Mouse (Mus musculus) right cerebral cortex, postnatal 14 days (tissue): ENCODE data around the gene Taf3.

Source experiments
- DNase-seq: peaks from one replicate; pipeline ENCODE4 v3.0.0; 2022

Gene Taf3

DNA sequence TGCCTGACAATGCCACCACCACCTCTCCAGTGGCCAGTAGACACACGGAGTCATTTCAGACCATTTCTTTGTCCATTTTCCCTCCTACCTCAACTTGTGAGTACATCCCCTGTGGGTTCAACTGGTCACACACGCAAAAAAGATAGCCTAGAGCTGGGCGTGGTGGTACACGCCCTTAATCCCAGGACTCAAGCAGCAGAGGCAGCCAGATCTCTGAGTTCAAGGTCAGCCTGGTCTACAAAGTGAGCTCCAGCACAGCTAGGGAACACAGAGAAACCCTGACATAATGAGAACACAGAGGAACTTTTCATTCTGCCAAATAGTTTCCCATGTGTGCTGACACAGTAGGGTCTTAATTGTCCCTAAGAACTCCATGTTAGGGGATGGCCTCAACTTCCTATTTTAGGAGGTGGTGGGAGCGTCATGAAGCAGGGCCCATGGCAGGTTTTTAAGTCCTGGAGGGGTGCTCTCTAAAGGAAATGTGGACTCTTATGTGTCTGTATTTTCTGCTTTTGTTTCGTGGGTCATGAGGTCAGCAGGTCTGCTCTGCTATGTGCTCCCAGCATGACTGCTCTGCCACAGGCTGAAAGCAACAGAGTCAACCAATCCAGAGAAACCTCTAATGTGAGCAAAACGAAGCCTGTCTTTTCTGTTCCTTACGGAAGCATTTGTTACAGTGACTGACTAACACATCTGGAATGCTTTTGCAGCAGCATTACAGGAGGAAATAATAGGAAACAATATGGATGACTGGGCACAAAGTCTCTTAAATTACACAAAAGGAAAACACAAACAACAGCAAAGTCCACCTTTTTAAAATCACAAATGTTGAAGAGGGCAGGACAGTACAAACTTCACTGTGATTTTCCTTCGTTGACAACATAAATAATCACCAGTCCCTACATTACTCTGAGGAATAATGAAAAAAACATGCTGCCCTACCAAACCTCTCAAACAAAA, 92.5 kb downstream of the Taf3 start:
- DNase-seq: no peak

DNA sequence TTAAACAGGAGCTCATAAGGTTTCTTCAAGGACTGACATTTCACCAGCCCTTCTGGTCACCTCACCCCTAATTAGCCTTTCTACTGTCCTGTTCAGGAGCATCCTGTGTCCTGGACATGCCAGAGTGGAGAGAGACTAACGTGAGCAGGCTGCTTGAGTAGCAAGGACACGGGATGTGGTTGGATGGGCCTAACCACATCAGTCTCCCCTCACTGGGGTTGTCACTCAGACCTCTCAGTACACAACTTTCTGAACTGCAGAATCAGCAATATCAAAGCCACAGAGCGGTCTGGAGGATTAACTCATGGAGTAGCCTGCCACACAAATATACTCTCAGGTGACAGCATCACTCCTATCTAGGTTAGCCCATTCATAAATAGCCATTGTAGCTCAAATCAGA, 101.7 kb downstream of the Taf3 start:
- no peak for DNase-seq

DNA sequence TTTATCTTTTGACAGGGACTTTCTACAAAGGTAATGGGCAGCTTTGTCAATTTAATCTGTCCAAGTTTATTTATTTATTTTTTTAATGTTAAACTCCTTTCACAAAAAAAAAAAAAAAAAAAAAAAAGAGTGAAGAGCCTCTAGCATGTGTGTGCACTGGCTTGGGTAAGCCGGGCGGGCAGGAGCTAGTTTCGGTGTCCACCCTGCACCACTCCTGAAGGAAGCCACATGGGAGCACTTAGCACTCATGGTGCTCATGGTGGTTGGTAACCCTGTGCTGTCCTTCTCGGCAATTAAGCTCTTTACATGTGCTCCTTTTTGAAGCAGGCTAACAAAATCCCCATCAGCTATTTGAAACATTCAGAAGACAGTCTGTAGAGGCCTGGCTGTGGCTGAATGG, 102.8 kb downstream of the Taf3 start:
- DNase-seq: no peak

DNA sequence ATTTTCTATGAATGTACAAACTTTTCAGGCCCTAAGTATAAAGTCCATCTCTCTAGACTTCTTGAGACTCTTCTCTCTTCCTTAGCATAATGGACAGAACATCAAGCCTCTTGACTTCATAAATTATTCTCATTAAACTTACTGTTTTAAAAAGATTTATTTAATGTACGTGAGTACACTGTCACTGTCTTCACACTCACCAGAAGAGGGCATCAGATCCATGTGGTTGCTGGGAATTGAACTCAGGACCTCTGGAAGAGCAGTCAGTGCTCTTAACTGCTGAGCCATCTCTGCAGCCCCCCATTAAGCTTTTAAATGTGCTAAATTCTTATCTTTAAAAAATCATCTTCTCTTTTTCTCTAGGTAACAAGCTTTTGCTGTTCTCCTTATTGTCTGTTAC, 105.4 kb downstream of the Taf3 start:
- no peak for DNase-seq

DNA sequence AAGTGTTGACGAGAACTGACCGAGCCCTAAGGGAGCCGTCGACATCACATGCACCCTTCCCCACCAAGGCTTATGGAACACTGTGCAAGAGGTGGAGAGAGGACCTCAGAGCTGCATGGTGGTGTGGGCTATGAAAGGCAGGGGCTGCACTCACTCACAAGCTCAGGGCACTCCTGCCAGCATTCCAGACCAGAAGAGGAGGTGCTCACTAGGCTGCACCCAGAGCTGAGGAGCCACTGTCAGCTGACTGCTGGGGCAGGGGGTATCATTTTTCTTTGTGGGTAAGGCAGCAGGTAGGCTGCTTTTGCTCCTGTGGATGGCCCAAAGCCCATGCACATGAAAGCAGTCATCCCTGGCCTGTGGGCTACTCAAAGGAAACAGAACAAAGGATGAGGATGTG, 109.1 kb downstream of the Taf3 start:
- no peak for DNase-seq

DNA sequence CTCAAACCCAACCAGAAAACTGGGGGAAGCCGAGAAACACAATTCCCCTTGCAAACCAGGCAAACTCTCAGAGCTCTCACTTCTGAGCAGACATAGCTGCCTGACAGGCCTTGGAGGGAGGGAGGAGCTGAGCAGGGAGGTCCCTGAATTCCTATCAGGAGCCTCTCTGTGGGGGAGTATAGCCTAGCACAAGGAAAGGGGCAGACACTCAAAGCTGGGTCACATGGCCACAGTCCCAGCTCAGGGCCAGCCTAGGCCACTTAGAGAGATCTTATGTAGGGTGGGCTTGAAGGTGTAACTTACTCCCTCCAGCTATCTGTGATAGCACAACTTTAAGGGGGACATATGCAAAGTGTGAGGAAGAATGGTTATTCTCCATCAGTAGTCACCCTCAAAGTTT, 112.4 kb downstream of the Taf3 start:
- no peak for DNase-seq

DNA sequence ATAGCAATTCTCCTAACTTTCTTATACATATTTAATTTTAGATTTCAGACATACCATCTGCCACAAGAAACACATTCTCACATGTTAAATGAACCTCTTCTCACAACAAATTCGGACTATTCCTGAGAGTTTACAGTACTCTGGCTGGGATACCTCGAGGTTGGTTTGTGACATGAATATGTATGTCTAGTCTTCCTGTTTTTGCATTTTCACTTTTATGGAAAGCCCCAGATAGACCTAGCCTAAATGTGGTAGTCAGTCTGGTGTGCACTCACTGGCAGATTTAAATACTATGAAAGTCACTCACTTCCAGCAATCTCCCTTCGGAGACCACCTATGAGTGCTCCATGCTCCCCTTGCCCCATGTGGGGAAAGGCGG, 121.5 kb downstream of the Taf3 start:
- no peak for DNase-seq

DNA sequence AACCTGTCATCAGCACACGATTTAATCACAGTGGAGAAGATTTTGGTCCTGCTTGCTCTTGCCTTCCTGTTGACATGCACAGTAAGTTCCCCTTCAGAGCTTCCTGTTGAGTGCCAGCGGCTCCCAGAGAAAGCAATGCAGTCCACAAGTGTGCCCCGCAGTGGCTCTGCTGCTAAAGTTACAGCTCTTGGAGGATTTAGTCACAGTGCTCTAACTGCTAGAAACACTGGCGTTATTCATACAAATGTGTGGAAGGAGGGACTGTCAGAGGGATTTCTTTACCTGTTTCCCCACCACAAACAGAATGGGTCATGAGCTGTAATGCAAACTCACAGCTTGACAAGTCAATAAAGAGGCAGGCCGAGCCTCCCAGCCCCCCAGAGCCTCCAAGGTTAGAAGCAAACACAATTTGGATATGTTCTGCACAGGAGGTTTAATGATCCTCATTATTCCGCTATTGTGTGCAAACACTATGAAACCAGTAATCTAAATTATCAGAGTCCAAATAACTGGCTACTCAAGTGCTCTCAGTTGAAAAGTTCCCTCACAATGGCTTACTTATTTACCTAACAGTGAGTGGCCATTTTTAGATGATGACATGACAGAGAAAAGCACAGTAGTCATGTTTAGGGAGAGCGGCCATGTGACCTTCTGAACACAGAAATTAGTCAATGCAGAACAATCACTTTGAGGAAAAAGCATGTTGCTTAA, 122.0 kb downstream of the Taf3 start:
- DNase-seq: no peak

DNA sequence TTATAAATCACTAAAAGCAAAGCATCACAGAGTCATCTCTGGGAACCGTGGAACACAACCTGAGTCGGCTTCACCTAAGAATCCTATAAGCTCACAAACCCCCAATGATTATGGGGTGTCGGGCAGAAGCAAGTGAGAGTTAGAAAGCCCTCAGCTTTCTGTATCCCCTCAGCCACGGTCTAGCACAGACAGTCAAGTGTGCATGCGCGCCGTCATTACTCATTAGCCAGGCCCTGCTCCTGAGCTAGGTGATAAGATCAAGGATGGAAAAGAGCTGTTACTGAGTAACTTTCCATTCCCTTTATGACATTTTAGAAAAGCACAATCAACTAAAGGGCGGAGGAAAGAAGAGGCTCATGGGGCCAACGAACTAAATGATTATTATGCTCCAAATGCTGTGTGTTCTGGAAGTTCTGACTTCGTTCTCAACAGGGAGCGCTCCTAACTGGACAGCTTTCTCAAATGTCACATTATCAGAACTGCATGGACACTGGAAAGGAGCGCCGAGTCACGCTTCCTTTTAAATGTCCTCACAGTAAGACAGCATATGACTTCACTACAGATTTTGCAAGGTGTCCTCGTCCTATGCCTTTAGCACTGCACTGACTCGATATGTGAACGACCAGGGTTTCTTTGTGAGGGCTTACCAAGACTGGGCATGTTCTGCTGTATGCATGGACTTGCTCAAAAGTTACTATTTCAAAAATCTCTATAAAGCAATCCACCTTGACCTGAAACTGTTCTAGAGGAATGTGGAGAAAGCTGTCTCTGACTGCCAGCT, 129.5 kb downstream of the Taf3 start:
- DNase-seq: no peak

DNA sequence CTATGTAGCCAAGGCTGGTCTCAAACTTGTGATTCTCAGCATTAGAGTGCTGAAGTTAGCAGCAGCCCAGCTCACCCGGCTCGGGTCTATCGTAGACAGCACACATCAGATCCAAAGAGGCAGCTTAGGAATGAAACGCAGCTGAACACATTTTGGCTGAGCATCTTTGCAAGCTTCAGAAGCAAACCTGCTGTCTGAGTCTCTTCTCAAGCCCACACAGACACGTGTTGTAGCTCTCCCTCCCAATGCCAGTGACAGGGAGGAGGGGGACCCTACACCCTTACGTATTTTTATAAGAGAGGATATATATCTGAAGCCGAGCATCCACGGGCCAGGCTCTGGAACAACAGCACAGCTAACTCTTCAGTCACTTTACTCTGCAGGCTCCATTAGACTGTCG, 130.8 kb downstream of the Taf3 start:
- DNase-seq: no peak

DNA sequence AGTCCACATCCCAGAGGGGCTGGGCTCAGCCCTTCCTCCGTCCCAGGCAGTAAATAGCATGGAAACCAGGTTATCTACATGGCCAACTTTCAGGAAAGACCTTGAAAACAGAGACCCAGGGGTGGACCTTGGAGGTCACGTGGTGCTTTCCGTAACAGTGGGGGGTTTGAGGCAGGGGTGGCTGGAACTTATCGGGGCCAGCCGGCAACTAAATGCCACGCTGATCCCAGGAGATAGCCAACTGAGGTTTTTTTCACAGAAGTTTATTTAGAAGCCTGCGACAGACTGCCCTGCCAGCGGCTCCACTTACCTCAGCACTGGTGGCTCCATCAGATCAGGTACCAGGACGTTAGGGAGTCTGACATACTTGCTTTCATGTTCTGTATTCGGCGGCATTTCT, 142.4 kb downstream of the Taf3 start:
- no peak for DNase-seq

DNA sequence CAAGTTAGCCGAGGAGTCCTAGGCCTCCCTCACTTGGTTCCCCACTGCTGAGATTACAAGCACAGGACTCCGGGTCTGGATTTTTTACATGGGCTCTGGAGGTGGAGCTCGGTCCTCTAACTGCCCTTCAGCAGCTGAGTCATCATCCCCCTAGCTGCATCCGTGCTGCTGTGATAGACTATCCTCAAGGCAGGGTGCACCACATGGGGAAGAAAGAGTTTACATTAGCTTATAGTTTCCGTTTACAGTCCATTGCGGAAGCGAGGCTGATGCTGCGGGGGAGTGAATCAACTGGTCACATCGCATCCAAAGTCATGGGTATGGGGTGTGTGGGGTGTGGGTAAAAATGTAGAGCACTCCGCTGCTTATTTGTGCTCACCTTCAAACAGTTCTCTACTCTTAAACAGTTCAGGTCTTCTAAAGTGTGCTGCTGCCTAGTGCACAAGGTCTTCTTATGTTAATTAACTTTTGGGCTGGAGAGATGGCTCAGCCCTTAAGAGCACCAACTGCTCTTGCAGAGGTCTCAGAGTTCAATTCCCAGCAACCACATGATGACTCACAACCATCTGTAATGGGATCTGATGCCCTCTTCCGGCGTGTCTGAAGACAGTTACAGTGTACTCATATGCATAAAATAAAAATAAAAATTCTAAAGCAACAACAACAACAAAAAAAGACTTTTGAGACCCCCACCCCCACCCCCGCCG, 144.4 kb downstream of the Taf3 start:
- DNase-seq: no peak

DNA sequence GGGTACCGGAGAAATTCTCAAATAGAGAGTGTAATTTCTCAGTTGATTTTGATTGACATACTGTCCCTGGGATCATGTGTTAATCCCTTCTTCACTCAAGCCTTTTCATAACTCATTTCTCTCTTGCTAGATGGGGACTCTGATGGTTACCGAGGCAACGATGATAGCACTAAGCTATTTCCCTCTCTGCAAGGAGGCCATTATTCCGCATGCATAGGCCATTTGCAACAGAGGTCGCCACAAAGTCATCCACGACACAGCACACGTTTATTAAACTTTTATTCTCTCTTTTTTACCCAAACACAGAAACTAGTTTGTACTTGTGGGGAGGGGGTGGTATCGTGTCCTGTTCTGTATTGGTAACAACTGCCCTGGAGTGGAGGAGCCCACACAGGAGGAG, 150.6 kb downstream of the Taf3 start:
- no peak for DNase-seq

DNA sequence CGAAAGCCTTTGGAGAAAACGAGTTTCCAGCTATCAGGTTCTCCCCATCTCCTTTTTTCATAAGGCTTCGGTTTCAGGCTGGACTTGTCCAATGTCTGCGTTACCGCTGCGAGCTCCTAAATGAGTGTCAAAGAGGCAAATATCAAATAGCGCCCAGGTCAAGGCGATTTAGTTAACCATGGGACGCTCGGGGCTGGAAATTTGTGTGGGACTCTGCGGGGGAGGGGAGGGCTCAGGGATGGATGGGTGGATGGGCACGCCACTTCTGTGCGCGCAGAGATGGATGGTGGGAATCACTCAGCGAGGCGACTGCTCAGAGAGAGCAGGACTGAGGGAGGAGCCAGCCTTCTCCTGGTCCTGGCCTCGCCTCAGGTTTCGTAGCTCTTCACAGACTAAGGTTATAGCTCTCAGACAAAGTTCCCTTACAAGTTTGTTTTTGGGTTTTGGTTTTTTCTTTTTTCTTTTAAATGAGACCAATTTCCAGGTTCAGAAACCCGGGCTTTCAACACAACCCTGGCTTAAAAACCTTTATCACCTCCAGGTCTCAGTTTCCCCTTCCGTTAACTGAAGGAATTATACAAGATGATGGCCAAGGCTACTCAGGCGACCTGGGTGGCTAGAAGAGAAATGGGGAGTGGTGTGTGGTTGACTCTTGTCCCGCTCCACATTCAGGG, 152.2 kb downstream of the Taf3 start:
- DNase-seq: no peak

DNA sequence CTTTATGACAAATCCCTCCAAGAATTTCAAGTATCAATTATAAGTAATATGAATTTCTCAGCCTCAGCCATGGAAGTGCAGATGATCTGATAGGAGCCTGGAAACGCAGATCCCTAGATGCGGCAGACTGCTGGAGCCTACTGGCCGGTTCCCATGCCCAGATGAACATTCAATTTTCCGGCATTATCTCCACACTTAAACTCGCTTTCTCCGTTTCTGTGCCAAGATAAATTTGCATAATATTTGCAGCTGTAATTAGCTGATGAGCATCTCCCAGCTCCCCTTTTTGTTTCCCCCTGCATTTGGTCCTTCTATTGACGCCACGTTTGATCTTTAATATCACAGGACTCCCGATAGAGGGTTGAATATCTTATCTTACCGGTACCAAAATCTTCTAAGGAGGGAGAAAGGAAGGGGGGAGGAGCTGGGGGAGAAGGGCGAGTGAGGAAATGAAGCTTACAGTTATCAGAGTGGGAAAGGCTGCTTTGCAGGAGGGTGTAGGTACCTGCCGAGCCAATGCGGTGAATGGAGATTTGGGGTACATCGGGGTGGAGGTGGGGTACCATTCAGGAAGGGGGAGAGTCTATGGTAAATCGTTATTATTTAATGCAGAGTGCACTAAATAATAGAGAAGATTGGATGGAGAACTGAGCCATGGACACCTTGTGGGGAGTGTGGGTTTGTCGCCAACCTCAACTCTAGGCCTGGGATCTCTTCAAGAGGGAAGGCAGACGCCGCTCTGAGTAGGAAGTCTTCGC, 153.4 kb downstream of the Taf3 start:
- DNase-seq: no peak

DNA sequence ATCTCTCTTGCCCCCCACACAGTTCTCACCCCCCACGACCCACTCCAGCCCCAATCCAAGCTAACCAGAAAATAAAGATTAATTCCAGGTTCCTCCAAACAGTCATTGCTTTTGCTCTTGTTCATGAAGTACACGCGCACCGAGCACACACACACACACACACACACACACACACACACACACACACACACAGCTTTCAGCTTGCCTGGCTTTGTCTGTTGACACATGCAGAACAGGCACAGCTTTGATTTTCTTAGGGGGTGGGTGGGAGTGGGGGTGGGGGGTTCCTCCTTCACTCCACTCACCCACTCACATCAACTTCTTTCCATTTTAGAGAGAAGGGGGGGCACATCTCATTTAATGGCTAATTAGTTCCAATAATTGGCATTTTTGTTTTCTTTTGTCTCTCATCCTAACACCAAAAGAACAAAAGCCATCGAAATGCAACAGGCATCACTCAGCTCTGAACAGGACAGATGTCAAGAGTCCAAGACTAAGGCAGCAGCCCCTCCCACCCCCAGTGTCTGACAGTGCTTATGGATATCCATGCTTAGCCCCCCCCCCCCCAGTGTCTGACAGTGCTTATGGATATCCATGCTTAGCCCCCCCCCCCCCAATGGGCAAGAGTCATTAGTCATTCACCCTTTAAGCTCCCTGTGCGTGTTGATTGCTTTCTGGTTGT, 155.0 kb downstream of the Taf3 start:
- DNase-seq: no peak

DNA sequence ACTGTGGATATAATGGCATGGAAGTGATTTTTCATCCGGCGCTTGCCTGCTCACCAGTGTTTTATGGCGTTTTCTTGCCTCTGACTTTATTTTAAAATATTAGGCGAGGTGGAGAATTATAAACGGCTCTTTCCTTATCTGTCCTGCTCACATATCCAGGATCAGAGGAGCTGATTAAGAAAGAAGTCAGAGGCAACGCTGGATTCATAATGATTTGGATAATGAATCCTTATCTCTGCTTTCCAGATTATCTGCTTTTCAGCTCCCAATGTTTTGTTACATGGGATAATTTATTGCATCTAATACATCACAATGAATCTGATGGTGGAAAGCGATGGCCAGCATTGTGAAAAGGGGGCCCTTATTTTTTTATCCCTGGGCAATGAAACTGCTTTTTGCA, 155.9 kb downstream of the Taf3 start:
- DNase-seq: no peak

DNA sequence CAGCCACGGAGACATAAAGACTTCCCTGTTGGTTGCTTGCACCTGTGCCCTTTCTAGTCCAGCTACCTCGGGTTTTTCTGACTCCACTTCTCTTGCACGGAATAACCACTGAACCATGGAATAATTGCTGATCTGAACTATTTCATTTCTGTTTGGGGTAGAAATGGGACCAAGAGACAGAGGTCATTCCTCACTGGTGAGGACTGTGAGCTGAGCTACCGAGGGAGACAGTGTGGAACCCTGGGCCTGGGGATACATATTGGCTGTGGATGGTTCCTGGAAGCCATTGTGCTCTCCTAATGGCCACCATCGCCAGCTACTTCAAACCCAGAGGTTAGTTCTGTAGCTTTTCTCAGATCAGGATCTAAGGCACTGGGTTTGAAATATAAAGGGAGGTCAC, 157.5 kb downstream of the Taf3 start:
- DNase-seq: no peak

DNA sequence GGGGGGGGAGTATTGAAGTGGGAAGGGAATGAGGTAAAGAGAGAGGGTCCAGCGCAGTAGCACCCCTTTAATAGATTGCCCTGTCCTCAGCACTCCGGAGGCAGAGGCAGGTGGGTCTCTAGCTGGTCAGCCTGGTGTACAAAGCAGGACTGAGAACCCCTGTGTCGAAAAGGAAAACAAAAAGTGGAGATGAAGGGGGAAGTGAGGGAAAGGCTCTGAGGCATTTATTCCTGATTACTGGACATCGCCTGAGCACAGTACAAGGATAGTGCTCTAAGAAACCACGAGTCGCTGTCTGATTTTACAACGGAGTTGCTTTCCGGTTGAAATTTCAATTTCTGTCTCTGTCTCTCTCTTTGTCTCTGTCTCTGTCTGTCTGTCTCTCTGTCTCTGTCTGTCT, 158.1 kb downstream of the Taf3 start:
- DNase-seq: no peak

DNA sequence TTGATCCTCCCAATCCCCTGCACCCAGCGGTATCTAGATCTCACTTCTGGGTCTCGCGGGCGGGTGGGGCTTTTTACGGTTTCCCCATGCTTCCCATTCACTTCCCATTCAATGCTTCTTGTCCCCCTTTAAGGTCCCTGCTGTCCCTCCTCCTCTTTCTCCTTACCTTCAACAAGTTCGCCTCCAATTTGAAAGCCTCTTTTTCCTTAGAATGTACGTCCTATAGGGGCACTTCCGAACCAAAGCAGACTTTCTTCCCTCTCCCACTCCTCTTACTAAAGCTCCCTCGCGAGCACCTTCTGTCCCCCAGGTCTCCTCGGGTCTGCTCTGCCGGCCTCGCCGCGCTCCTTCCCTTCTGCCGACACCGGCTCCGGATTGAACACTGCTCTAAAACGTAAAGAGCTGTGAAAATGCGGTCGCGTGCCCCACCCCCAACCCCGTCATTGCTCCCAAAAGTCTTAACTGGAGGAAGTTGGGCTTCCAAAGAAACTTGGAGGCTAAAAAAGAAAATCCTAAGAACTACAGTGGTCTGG, 158.7 kb downstream of the Taf3 start, which contains the start of gene Gata3:
Gene Gata3 (minus strand): TSS at position 384 of the 533 bp plus-strand sequence.
- DNase-seq: no peak
